Mouse (Mus musculus): ENCODE data around the gene Gm4756. TPM values are rescaled to one million over a fixed set of nuclear protein-coding genes. Genes with fewer than 3 reads are reported as not detected.

Gm4756 gene
- polyA plus RNA-seq, 1 experiment, result 1.2 TPM

- TF ChIP-seq CTCF (IDR thresholded peaks at IDR 0.05; ENCODE audit: control insufficient read depth, insufficient read depth, low read length) (no peak), POLR2A (IDR thresholded peaks at IDR 0.05; ENCODE audit: borderline replicate concordance, control insufficient read depth, low read depth, low read length) (no peak)
- Histone ChIP-seq H3K4me1 (ENCODE audit: control insufficient read depth, insufficient read depth, low read length) (peaks cover 4% of the 10 kb centered on the region), H3K4me3 (replicated peaks; ENCODE audit: control insufficient read depth, low read depth, low read length) (no peak overlapping the region), H3K27ac (ENCODE audit: control insufficient read depth, insufficient read depth, low read depth, low read length, poor library complexity) (no peak overlapping the region)
- WGBS, result 76% methylated on average over 5 of the region's 5 CpGs
Observed at GRCm38 (mm10) chr12:72666015-72666414, 16.6 kb upstream of the Gm4756 start.

GRCm38 (mm10) chr12:72664735-72665337 lies 15.4 kb upstream of the Gm4756 start, which contains the start of gene Dhrs7:
TSS of gene Dhrs7 (minus strand) at chr12:72664909.
- H3K4me1 ChIP-seq (ENCODE audit: control insufficient read depth, insufficient read depth, low read length), result peaks cover 5% of the 10 kb centered on the region
- peak within 1 kb of the TSS; percentile 96 for H3K27ac ChIP-seq (ENCODE audit: control insufficient read depth, insufficient read depth, low read depth, low read length, poor library complexity)
- peak within 1 kb of the TSS; percentile 96 for H3K4me3 ChIP-seq (replicated peaks; ENCODE audit: control insufficient read depth, low read depth, low read length)
- TF ChIP-seq CTCF (IDR thresholded peaks at IDR 0.05; ENCODE audit: control insufficient read depth, insufficient read depth, low read length) (peak; percentile 28; the same call in 1 of the 2 replicates), POLR2A (IDR thresholded peaks at IDR 0.05; ENCODE audit: borderline replicate concordance, control insufficient read depth, low read depth, low read length) (peak; percentile 89; the same call in 1 of the 2 replicates)
- 1% methylated on average over 33 of the region's 33 CpGs for WGBS

GRCm38 (mm10) chr12:72664020-72664734 lies 14.7 kb upstream of the Gm4756 start:
- WGBS, result 6% methylated on average over 28 of the region's 28 CpGs
- H3K27ac ChIP-seq (ENCODE audit: control insufficient read depth, insufficient read depth, low read depth, low read length, poor library complexity), result peak overlapping the region; percentile 96
- TF ChIP-seq POLR2A (IDR thresholded peaks at IDR 0.05; ENCODE audit: borderline replicate concordance, control insufficient read depth, low read depth, low read length) (no peak), CTCF (IDR thresholded peaks at IDR 0.05; ENCODE audit: control insufficient read depth, insufficient read depth, low read length) (no peak)
- H3K4me3 ChIP-seq (replicated peaks; ENCODE audit: control insufficient read depth, low read depth, low read length), result peak overlapping the region; percentile 96
- H3K4me1 ChIP-seq (ENCODE audit: control insufficient read depth, insufficient read depth, low read length), result peaks cover 5% of the 10 kb centered on the region

GRCm38 (mm10) chr12:72655775-72656174 lies 6.3 kb upstream of the Gm4756 start:
- no peak overlapping the region for H3K27ac ChIP-seq (ENCODE audit: control insufficient read depth, insufficient read depth, low read depth, low read length, poor library complexity)
- H3K4me1 ChIP-seq (ENCODE audit: control insufficient read depth, insufficient read depth, low read length), result peaks cover 1% of the 10 kb centered on the region; the same call in 1 of the 2 replicates
- 84% methylated on average over 16 of the region's 16 CpGs for WGBS
- TF ChIP-seq POLR2A (IDR thresholded peaks at IDR 0.05; ENCODE audit: borderline replicate concordance, control insufficient read depth, low read depth, low read length) (no peak), CTCF (IDR thresholded peaks at IDR 0.05; ENCODE audit: control insufficient read depth, insufficient read depth, low read length) (no peak)
- H3K4me3 ChIP-seq (replicated peaks; ENCODE audit: control insufficient read depth, low read depth, low read length), result no peak overlapping the region

- H3K4me1 ChIP-seq (ENCODE audit: control insufficient read depth, insufficient read depth, low read length), result no peaks in the 10 kb centered on the region; the same call in 1 of the 2 replicates
- H3K27ac ChIP-seq (ENCODE audit: control insufficient read depth, insufficient read depth, low read depth, low read length, poor library complexity), result no peak overlapping the region
- H3K4me3 ChIP-seq (replicated peaks; ENCODE audit: control insufficient read depth, low read depth, low read length), result no peak overlapping the region
- 34% methylated on average over 4 of the region's 4 CpGs for WGBS
- TF ChIP-seq POLR2A (IDR thresholded peaks at IDR 0.05; ENCODE audit: borderline replicate concordance, control insufficient read depth, low read depth, low read length) (no peak), CTCF (IDR thresholded peaks at IDR 0.05; ENCODE audit: control insufficient read depth, insufficient read depth, low read length) (peak; percentile 19; the same call in 1 of the 2 replicates)
Observed at GRCm38 (mm10) chr12:72654698-72655097, 5.2 kb upstream of the Gm4756 start.

- no peaks in the 10 kb centered on the region; the same call in 1 of the 2 replicates for H3K4me1 ChIP-seq (ENCODE audit: control insufficient read depth, insufficient read depth, low read length)
- H3K4me3 ChIP-seq (replicated peaks; ENCODE audit: control insufficient read depth, low read depth, low read length), result peak overlapping the region; percentile 14
- no peak overlapping the region; the same call in 1 of the 2 replicates for H3K27ac ChIP-seq (ENCODE audit: control insufficient read depth, insufficient read depth, low read depth, low read length, poor library complexity)
- WGBS, result 77% methylated on average over 14 of the region's 14 CpGs
- TF ChIP-seq CTCF (IDR thresholded peaks at IDR 0.05; ENCODE audit: control insufficient read depth, insufficient read depth, low read length) (no peak), POLR2A (IDR thresholded peaks at IDR 0.05; ENCODE audit: borderline replicate concordance, control insufficient read depth, low read depth, low read length) (no peak)
Observed at GRCm38 (mm10) chr12:72648921-72649320, 540 bp downstream of the Gm4756 start.

GRCm38 (mm10) chr12:72638025-72638424 lies 11.4 kb downstream of the Gm4756 start:
- Histone ChIP-seq H3K27ac (ENCODE audit: control insufficient read depth, insufficient read depth, low read depth, low read length, poor library complexity) (no peak overlapping the region), H3K4me3 (replicated peaks; ENCODE audit: control insufficient read depth, low read depth, low read length) (no peak overlapping the region), H3K4me1 (ENCODE audit: control insufficient read depth, insufficient read depth, low read length) (no peaks in the 10 kb centered on the region)
- no peak for TF ChIP-seq CTCF (IDR thresholded peaks at IDR 0.05; ENCODE audit: control insufficient read depth, insufficient read depth, low read length)
- TF ChIP-seq POLR2A (IDR thresholded peaks at IDR 0.05; ENCODE audit: borderline replicate concordance, control insufficient read depth, low read depth, low read length), result no peak
- 63% methylated on average over 3 of the region's 3 CpGs for WGBS

GRCm38 (mm10) chr12:72628751-72629150 lies 20.7 kb downstream of the Gm4756 start:
- TF ChIP-seq CTCF (IDR thresholded peaks at IDR 0.05; ENCODE audit: control insufficient read depth, insufficient read depth, low read length), result no peak
- TF ChIP-seq POLR2A (IDR thresholded peaks at IDR 0.05; ENCODE audit: borderline replicate concordance, control insufficient read depth, low read depth, low read length), result no peak
- Histone ChIP-seq H3K27ac (ENCODE audit: control insufficient read depth, insufficient read depth, low read depth, low read length, poor library complexity) (no peak overlapping the region), H3K4me3 (replicated peaks; ENCODE audit: control insufficient read depth, low read depth, low read length) (no peak overlapping the region), H3K4me1 (ENCODE audit: control insufficient read depth, insufficient read depth, low read length) (no peaks in the 10 kb centered on the region)
- WGBS, result 90% methylated on average over 7 of the region's 7 CpGs

Data from bone marrow, adult 2 months (tissue).